Mouse (Mus musculus) kidney, adult 2 months (tissue): ENCODE data around the gene Pik3r2.

Source experiments
- CTCF ChIP-seq: fragments of 200-500 bp; conservative IDR thresholded peaks from 2 replicates; pipeline ENCODE4 v1.5.1; 2011; ENCODE audit warnings: low read depth, mild to moderate bottlenecking, control low read depth, low read length, moderate library complexity, mixed read lengths; ENCODE audit not compliant: insufficient read depth, insufficient read length
- POLR2A ChIP-seq: fragments of 200-500 bp; IDR thresholded peaks from one replicate; pipeline ENCODE4 v1.6.1; 2011; ENCODE audit warnings: low read depth, low read length, control low read depth

DNA sequence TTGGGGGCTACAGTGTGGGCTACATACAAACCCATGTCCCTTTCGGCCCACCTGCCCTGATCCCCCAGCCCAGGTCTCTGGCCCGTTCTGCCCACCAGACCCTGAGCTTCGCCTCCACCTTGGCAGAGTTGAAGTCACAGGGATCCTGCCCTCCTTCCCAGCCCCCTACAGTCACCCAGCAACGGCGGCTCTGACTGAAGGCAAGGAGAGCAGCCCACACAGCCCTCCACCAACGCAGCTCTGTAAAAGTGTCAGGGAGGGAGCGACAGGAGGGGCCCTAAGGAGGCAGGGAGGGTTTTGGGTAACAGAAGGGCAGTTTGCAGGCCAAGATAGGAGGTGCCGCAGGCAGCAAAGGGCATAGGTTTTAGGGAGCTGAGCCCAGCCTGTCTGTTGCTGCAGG, 14.3 kb upstream of the Pik3r2 start:
- no peak for TF ChIP-seq POLR2A
- TF ChIP-seq CTCF, result no peak
